Mouse (Mus musculus) midbrain, embryonic 13.5 days (tissue): ENCODE measurements around the gene Ube2e3. TPM values are rescaled to one million over a fixed set of nuclear protein-coding genes. Genes with fewer than 3 reads are reported as not detected.

Experiments
- ATAC-seq: fragments of 200-750 bp; cut with Nextera tagmentation; 2 replicates; pipeline ENCODE4 v1.8.0; 2017; ENCODE audit warnings: mild to moderate bottlenecking, moderate TSS enrichment, moderate library complexity
- H3K27ac ChIP-seq: fragments of 300-500 bp; sonication (generic); 2 replicates; pipeline ENCODE4 v1.5.1; 2015; ENCODE audit warnings: inconsistent platforms, mild to moderate bottlenecking, moderate library complexity
- H3K27me3 ChIP-seq: fragments of 300-500 bp; sonication (generic); 2 replicates; pipeline ENCODE4 v1.6.1; 2015; ENCODE audit warnings: mild to moderate bottlenecking, inconsistent platforms
- H3K36me3 ChIP-seq: fragments of 300-500 bp; sonication (generic); 2 replicates; pipeline ENCODE4 v1.6.1; 2015; ENCODE audit warnings: mild to moderate bottlenecking, inconsistent platforms
- H3K4me1 ChIP-seq: fragments of 300-500 bp; sonication (generic); replicated peaks from 2 replicates; pipeline ENCODE4 v1.6.1; 2015; ENCODE audit warnings: inconsistent platforms
- H3K4me2 ChIP-seq: fragments of 300-500 bp; sonication (generic); replicated peaks from 2 replicates; pipeline ENCODE4 v1.6.1; 2015; ENCODE audit warnings: moderate library complexity, mild to moderate bottlenecking, inconsistent platforms
- H3K4me3 ChIP-seq: fragments of 300-500 bp; sonication (generic); replicated peaks from 2 replicates; pipeline ENCODE4 v1.5.1; 2015; ENCODE audit warnings: mild to moderate bottlenecking, inconsistent platforms
- H3K9ac ChIP-seq: fragments of 300-500 bp; sonication (generic); replicated peaks from 2 replicates; pipeline ENCODE4 v1.6.1; 2015; ENCODE audit warnings: mild to moderate bottlenecking, inconsistent platforms
- H3K9me3 ChIP-seq: fragments of 300-500 bp; sonication (generic); 2 replicates; pipeline ENCODE4 v1.6.1; 2016; ENCODE audit warnings: mild to moderate bottlenecking, inconsistent platforms
- WGBS: fragments of 180-500 bp; shearing (Covaris S2); methylation state at CpG from one replicate; pipeline ENCODE4 v1.1.7; 2015; 5-methylcytosine and 5-hydroxymethylcytosine counted together
- polyA plus RNA-seq: library from polyadenylated mRNA; unstranded; fragments of >200 nt; fragmentation: Nextera tagmentation; extraction: Ambion mirVana; gene quantifications from 2 replicates; pipeline ENCODE4 v1.2.1, GENCODE M21; 2015

The Ube2e3 gene
- polyA plus RNA-seq, 1 experiment from 2014 or later = 299 TPM

DNA sequence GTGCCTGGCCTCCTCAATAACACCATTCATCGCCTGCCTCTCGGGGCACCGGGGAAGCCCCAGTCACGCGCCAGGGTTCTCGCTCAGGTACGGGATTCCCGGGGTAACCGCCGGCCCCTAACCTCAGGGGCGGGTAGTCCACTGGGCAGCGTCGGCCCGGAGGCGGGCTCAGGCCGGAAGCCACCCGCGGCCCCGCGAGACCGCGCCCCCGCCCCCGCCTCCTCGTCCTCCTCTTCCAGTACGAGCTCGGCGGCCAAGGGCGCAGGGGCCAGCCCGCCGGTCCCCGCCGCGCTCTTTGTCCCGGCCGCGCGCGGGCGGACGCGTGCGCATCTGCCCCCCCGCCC lies 559 bp downstream of the Ube2e3 start:
- Histone ChIP-seq H3K36me3 (no peaks in the 10 kb centered on the region), H3K4me1 (peaks cover 23% of the 10 kb centered on the region), H3K27ac (peak overlapping the region; percentile 99), H3K9me3 (no peaks in the 10 kb centered on the region), H3K9ac (peak overlapping the region; percentile 98), H3K4me3 (peak overlapping the region; percentile 80), H3K4me2 (peak overlapping the region; percentile 58), H3K27me3 (no peaks in the 10 kb centered on the region)
- WGBS = under 1% methylated on average over 37 of the region's 44 CpGs
- ATAC-seq = peak; percentile 82

DNA sequence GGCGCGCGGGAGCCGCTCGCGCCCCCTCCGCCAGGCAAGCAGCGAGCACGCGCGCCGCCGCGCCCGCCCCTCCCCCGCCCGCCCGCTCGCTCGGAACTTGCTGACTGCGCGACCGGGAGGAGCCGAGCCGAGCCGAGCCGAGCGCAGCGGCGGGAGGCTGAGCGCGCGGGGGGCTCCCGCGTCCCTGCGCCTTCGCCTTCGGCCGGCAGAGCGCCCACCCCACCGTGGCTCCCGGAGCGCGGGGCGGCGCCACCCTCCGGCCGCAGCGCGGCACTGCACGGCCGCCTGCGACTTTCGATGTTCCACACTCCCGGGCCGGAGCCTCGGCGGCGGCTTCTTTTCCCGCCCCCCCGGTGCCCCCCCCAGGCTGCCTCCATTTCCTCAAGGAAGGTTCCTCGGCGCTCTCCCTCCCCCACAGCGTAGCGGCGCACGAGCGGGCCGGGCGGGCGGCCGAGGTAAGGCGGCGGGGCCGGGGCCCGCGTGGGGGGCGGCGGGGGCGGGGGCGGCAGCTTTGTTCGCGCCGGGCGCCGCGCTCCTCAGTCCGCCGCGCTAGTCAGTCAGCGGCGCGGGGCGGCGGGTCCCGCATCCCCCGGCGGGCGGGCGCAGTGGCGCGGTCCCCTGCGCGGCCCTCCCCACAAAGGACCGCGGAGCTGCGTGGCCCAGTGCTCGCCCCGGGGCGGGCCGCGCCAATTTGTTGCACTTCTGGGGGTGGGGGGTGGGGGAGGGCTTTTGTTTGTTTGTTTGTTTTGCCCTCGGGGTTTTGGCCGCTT lies 1.2 kb downstream of the Ube2e3 start:
- Histone ChIP-seq H3K4me1 (peaks cover 27% of the 10 kb centered on the region), H3K27me3 (no peaks in the 10 kb centered on the region), H3K9me3 (no peaks in the 10 kb centered on the region), H3K27ac (peak overlapping the region; percentile 99), H3K4me3 (peak overlapping the region; percentile 80), H3K36me3 (no peaks in the 10 kb centered on the region), H3K4me2 (peak overlapping the region; percentile 84), H3K9ac (peak overlapping the region; percentile 98)
- 0% methylated on average over 49 of the region's 114 CpGs for WGBS
- ATAC-seq = peak; percentile 98

DNA sequence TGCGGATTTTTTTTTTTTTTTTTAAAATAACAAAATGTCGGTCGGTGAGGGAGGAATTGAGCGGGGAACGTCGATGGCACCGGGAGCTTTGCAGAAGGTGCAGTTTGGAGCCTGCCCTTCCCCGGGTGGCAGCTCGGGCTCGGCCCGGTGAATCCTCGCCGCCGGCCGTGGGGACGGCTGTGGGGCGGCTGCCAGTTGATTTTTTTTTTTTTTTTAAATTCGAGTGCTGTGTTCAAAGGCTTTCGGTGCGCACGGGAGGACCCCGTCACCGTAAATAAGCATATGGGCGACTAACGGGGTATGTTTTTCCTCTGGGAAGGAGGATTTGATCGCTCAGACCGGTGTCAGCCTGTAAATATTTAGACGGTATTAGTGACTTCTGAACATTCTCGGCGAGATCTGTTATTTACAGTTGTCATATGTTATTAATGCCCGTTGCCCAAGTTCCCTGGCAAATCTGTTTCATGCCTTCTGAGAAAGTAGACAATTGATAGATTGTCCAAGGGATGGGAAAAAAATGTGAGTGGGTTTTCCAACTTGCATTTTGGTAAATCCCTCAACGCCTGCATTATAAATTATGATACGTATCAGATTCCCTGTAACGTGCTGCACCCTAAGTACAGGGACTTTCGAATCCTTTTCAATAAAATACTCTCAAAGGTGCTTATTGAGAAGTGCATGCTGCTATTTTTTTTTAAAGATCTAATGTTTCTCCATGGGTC lies 2.0 kb downstream of the Ube2e3 start:
- peaks cover 32% of the 10 kb centered on the region for H3K4me1 ChIP-seq
- no peaks in the 10 kb centered on the region for H3K27me3 ChIP-seq
- H3K27ac ChIP-seq = peak overlapping the region; percentile 99
- peak overlapping the region; percentile 80 for H3K4me3 ChIP-seq
- no peaks in the 10 kb centered on the region for H3K9me3 ChIP-seq
- peak; percentile 19; the same call in 1 of the 2 replicates for ATAC-seq
- peak overlapping the region; percentile 98 for H3K9ac ChIP-seq
- no peaks in the 10 kb centered on the region for H3K36me3 ChIP-seq
- peak overlapping the region; percentile 84 for H3K4me2 ChIP-seq
- 3% methylated on average over 35 of the region's 35 CpGs for WGBS

DNA sequence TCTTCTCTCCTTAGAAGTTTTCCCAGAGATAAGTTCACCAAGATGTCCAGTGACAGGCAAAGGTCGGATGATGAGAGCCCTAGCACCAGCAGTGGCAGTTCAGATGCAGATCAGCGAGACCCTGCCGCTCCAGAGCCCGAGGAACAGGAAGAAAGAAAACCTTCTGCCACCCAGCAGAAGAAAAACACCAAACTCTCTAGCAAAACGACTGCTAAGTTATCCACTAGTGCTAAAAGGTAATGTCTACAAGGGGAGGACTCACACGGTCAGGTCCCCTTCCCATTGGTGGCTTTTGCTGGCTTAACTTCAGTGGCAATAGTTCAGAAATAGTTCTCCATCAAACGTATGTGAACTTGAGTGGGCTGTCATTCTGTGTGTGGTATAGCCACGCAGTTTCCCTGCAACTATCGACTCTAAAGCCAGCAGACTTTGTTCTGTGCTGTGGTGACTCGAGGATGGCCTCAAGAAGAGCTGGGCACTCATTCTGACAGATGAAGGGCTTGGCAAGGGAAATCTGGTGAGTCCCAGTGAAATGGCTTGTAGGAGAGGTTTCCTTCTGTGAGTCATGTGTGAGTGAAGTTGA lies 2.6 kb downstream of the Ube2e3 start:
- Histone ChIP-seq H3K9ac (peak overlapping the region; percentile 98), H3K4me2 (peak overlapping the region; percentile 84), H3K4me3 (peak overlapping the region; percentile 80), H3K4me1 (peaks cover 38% of the 10 kb centered on the region), H3K27ac (peak overlapping the region; percentile 99), H3K36me3 (no peaks in the 10 kb centered on the region), H3K9me3 (no peaks in the 10 kb centered on the region), H3K27me3 (no peaks in the 10 kb centered on the region)
- 5% methylated on average over 10 of the region's 10 CpGs for WGBS
- no peak for ATAC-seq

DNA sequence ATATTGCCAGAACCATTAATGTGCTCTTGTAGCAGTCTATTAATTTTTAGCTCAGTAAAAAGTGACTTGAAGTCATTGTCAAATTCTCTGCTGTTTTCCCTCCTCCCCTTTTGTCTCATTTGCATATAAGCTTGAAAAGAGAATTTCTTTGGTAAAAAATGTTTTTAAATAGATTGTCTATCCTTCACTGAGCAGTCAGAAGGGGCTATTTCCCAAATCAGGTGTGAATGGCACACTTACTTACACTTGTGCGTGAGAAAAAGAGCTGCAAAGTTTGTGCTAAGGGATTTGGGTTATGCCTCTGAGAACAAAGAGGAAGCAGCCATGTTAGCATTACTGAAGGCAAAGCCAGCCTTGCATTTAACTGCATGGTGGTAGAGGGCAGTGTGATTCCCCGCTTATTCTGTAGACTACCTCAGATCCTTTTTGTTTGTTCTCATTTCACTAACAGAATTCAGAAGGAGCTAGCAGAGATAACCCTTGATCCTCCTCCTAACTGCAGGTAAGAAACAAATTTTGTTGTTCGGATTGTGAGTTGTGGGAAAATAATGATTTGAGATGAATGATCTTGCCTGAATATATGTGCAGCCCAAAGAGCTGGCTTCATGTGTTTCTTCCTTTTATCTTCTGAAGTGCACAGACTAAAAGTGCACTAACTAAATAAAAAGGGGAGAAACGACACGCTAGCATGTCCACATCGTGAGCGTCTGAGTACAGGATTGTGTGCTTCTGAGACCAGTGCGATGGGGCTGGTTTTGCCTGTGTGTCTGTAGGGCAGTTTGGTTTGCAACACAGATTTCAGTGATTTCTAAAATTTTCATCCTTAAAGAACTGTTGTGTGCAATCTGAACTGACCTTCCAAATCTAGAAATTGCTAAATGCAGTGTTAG lies 4.3 kb downstream of the Ube2e3 start:
- Histone ChIP-seq H3K4me3 (peak overlapping the region; percentile 80), H3K4me2 (peak overlapping the region; percentile 84), H3K9ac (peak overlapping the region; percentile 98), H3K36me3 (no peaks in the 10 kb centered on the region), H3K27me3 (no peaks in the 10 kb centered on the region), H3K9me3 (no peaks in the 10 kb centered on the region), H3K4me1 (peaks cover 48% of the 10 kb centered on the region), H3K27ac (peak overlapping the region; percentile 80)
- 11% methylated on average over 8 of the region's 8 CpGs for WGBS
- no peak for ATAC-seq

DNA sequence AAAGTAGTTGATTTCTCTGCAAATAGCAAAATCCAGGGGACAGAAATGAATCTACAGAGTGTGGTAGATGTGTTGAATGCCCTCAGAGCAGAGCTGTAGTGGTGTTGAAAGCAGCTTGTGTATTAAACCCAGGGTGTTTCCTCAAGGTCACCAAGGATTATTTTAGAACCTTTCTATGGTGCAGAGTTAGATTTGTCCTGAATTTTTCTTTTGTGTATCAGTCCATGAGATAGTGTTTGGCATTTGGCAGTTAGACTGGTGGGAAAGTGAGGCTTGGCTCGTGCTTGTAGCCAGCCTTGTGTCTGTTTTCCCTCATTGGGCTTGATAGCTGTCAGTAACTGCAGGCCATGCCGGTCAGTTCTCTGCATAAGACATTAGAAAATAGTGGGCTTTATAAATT lies 6.0 kb downstream of the Ube2e3 start:
- Histone ChIP-seq H3K9me3 (no peaks in the 10 kb centered on the region), H3K27ac (no peak overlapping the region), H3K4me3 (peak overlapping the region; percentile 35), H3K27me3 (no peaks in the 10 kb centered on the region), H3K4me2 (peak overlapping the region; percentile 55), H3K36me3 (no peaks in the 10 kb centered on the region), H3K4me1 (peaks cover 58% of the 10 kb centered on the region), H3K9ac (peak overlapping the region; percentile 51)
- ATAC-seq = no peak
- 25% methylated on average over 2 of the region's 2 CpGs for WGBS

DNA sequence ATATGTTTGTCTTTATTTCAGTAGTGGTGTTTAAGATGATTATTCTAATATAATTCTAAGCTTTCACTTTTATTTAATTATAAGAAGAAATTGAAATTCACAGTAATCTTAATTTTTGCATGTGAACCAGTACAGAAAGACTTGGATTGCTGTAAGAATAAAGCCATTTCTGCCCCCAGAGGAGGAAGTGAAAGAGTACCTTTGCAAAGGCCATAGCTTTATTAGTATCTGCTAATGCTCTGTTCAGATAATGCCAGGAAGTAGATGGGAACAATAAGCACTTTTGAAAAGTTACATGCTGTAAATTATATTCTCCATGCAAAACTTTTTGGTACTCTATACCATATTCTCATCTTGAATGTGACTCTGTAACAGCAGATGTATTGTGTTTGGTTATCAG lies 8.1 kb downstream of the Ube2e3 start:
- no peak overlapping the region for H3K4me2 ChIP-seq
- H3K27ac ChIP-seq = no peak overlapping the region
- no peaks in the 10 kb centered on the region for H3K9me3 ChIP-seq
- no peaks in the 10 kb centered on the region for H3K36me3 ChIP-seq
- peaks cover 54% of the 10 kb centered on the region for H3K4me1 ChIP-seq
- no peak for ATAC-seq
- no peak overlapping the region for H3K9ac ChIP-seq
- H3K27me3 ChIP-seq = no peaks in the 10 kb centered on the region
- no peak overlapping the region for H3K4me3 ChIP-seq

DNA sequence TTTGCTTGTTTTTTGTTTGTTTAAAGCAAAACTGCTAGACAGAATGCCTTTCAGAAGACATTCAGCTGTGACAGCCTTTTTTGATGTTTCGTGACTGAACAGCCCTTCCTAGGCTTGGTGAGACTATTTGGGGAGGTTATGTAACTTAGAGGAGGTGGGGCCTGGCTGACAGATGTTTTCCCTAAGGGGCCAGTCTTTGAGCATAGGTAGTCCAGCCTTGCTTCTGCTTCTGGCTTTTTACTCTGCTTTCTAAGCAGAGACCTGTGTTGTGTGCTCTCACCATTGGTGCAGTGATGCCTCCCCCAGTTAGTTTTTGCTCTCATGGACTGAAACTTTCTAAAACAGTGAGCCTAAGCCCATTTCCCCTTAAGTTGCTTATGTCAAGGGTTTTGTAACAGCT lies 14.1 kb downstream of the Ube2e3 start:
- H3K4me1 ChIP-seq = peaks cover 39% of the 10 kb centered on the region
- 89% methylated on average over 1 of the region's 1 CpGs for WGBS
- no peak for ATAC-seq
- no peaks in the 10 kb centered on the region for H3K27me3 ChIP-seq
- H3K4me3 ChIP-seq = no peak overlapping the region
- H3K9ac ChIP-seq = no peak overlapping the region
- no peaks in the 10 kb centered on the region for H3K36me3 ChIP-seq
- H3K27ac ChIP-seq = no peak overlapping the region
- no peaks in the 10 kb centered on the region for H3K9me3 ChIP-seq
- H3K4me2 ChIP-seq = no peak overlapping the region

DNA sequence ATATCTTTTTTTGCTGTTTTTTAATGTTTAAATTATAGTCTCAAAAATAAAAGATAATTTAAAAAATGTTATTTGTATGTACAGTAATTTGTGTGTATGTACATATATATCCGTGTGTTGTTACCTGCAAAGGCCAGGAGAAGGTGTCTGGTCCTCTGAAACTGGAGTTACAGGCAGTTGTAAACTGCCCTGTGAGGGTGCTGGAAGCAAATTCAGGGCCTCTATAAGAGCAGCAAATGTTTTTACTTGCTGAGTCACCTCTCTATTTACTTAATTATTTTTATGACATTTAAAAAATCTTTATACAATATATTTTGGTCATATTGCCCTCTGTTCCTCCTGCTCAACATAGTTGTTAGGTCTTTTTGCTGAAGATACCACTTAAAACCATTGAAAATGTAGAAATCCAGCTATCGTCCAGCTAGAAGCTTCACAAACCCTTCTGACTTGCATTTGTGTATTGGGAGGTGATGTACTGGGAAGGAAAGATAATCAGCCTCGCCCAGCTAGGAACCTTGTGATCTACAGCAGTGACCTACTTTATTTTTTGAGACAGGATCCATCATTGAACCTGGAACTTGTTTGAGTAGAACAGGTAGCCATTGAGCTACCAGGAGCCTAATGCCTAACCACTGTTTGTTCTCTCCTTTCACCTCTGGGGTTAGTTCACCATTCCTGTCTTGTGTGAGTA lies 15.0 kb downstream of the Ube2e3 start:
- Histone ChIP-seq H3K4me2 (no peak overlapping the region), H3K36me3 (no peaks in the 10 kb centered on the region), H3K9me3 (no peaks in the 10 kb centered on the region), H3K9ac (no peak overlapping the region), H3K4me1 (peaks cover 42% of the 10 kb centered on the region), H3K4me3 (no peak overlapping the region), H3K27me3 (no peaks in the 10 kb centered on the region), H3K27ac (no peak overlapping the region)
- no peak for ATAC-seq
- WGBS = 94% methylated on average over 3 of the region's 3 CpGs

DNA sequence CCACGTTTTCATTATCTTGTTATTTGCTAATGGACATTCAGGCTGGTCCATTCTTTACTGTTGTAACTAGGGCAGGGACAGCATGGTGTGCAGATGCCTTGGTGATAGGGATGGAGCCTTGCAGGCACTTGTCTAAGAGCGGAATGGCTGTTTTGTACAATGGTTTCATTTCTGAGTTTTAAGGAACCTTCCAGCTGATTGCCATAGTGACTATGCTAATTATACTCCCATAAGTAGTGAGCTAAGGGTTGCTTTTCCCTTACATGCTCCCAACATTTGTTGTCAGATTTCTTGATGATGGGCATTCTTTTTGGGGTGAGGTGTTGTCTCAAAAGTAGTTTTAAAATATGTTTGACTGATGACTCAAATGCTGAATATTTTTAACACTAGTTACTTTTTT lies 18.5 kb downstream of the Ube2e3 start:
- no peak overlapping the region for H3K4me2 ChIP-seq
- no peak overlapping the region for H3K9ac ChIP-seq
- no peaks in the 10 kb centered on the region for H3K9me3 ChIP-seq
- H3K4me1 ChIP-seq = peaks cover 31% of the 10 kb centered on the region
- no peak overlapping the region for H3K4me3 ChIP-seq
- no peak overlapping the region for H3K27ac ChIP-seq
- H3K36me3 ChIP-seq = no peaks in the 10 kb centered on the region
- WGBS = 78% methylated on average over 2 of the region's 2 CpGs
- ATAC-seq = no peak
- no peaks in the 10 kb centered on the region for H3K27me3 ChIP-seq

DNA sequence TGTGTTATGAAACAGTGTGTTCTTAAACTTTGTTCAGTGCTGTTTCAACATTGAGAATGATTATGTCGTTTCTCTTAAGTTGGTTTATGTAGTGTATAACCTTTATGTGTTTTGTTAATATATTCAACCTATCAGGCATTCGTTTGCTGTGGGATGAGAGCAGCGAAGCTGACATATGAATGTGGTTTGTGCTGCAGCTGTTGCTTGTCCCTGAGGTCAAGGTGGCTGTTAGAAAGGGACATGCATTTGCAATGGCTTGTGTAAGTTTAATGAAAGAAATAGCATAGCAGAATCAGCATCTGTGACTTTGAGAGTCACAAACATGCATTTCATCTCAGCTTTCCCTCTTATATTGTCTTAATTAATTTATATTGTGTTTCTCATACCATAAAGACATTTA lies 20.3 kb downstream of the Ube2e3 start:
- H3K9me3 ChIP-seq = no peaks in the 10 kb centered on the region
- H3K27ac ChIP-seq = no peak overlapping the region
- no peak overlapping the region for H3K4me3 ChIP-seq
- ATAC-seq = no peak
- H3K9ac ChIP-seq = no peak overlapping the region
- no peaks in the 10 kb centered on the region for H3K27me3 ChIP-seq
- H3K36me3 ChIP-seq = no peaks in the 10 kb centered on the region
- WGBS = 41% methylated on average over 3 of the region's 3 CpGs
- H3K4me2 ChIP-seq = no peak overlapping the region
- H3K4me1 ChIP-seq = peaks cover 24% of the 10 kb centered on the region
